Mouse (Mus musculus): Measurements from ENCODE around the gene Cenps. TPM values are rescaled to one million over a fixed set of nuclear protein-coding genes. Genes with fewer than 3 reads are reported as not detected.

The Cenps gene
- polyA plus RNA-seq, 1 experiment from 2014 or later = 32.4 TPM

DNA sequence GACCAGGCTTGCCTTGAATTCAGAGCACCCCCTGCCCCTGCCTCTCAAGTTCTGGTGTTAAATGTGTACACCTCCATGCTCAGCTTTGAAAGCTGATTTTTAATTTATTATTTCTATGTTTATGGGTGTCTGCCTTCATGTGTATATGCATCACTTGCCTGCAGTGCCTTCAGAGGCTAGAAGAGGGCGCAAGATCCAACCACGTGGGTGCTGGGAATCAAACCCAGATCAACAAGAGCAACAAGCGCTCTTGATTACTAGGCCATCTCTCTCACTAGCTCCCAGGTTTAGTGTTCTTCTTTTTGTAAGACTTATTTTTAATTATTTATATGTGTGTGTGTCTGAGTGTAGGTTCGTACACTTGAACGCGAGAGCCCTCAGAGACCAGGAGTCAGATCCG lies 17.4 kb upstream of the Cenps start:
- ATAC-seq (ENCODE audit: low FRiP score) = no peak
- WGBS = 97% methylated on average over 7 of the region's 7 CpGs
- H3K4me1 ChIP-seq = no peaks in the 10 kb centered on the region
- H3K4me2 ChIP-seq (replicated peaks) = no peak overlapping the region
- no peak overlapping the region for H3K9ac ChIP-seq
- H3K36me3 ChIP-seq = peaks cover 99% of the 10 kb centered on the region
- H3K9me3 ChIP-seq (replicated peaks) = no peaks in the 10 kb centered on the region
- H3K27me3 ChIP-seq = no peaks in the 10 kb centered on the region
- no peak overlapping the region for H3K4me3 ChIP-seq
- H3K27ac ChIP-seq = no peak overlapping the region

DNA sequence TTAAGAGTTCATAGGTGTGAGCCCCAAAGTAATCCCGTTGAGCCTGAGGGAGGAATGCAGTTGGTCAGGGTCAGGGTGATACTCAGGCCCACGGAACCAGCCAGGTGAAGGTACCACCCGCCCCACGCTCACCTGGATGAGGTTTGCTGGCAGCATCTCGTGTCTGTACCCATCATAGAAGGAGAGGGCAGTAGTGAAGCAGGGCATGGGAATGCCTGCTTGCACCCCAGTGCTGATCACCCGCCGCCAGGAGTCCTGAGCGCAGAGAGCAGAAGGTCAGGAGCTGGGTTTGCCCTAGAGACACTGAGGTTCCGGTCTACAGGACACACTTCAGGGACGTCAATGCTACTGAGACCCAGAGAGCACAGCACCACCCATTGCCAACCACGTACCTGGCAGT lies 13.3 kb upstream of the Cenps start:
- Histone ChIP-seq H3K9ac (0 out of 2 replicates have a peak overlapping the region, but pooled peaks have one; percentile 8), H3K36me3 (peaks cover 67% of the 10 kb centered on the region), H3K9me3 (replicated peaks) (no peaks in the 10 kb centered on the region), H3K4me1 (0 out of 2 replicates have a peak, but pooled peaks cover 3% of the 10 kb centered on the region), H3K4me3 (no peak overlapping the region), H3K27ac (no peak overlapping the region; the same call in 1 of the 2 replicates), H3K4me2 (replicated peaks) (no peak overlapping the region), H3K27me3 (no peaks in the 10 kb centered on the region)
- ATAC-seq (ENCODE audit: low FRiP score) = no peak
- WGBS = 93% methylated on average over 11 of the region's 11 CpGs

DNA sequence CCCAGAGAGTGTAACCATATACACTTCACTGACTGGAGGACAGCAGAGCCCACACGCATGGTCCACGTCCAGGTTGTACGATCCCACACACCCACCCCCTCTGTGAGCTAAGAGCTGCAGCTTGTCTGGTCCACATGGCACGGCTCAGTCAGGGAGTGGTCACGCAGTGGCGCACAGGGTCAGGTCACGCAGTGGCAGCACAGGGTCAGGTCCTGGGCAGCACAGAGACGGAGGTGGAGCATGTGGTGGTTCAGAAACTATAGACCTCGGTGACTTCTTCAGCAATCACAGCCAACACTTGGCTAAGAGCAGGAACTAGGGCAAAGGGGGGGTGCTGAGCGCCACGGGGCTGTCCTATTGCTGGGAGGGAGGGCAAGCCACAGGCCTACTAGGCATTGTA lies 12.8 kb upstream of the Cenps start:
- Histone ChIP-seq H3K27me3 (no peaks in the 10 kb centered on the region), H3K36me3 (peaks cover 63% of the 10 kb centered on the region), H3K27ac (peak overlapping the region; percentile 23; the same call in 1 of the 2 replicates), H3K4me1 (0 out of 2 replicates have a peak, but pooled peaks cover 3% of the 10 kb centered on the region), H3K4me2 (replicated peaks) (no peak overlapping the region), H3K4me3 (no peak overlapping the region), H3K9me3 (replicated peaks) (no peaks in the 10 kb centered on the region), H3K9ac (0 out of 2 replicates have a peak overlapping the region, but pooled peaks have one; percentile 8)
- 0 out of 2 replicates have a peak, but pooled peaks have one; percentile 22 for ATAC-seq (ENCODE audit: low FRiP score)
- 78% methylated on average over 11 of the region's 11 CpGs for WGBS

DNA sequence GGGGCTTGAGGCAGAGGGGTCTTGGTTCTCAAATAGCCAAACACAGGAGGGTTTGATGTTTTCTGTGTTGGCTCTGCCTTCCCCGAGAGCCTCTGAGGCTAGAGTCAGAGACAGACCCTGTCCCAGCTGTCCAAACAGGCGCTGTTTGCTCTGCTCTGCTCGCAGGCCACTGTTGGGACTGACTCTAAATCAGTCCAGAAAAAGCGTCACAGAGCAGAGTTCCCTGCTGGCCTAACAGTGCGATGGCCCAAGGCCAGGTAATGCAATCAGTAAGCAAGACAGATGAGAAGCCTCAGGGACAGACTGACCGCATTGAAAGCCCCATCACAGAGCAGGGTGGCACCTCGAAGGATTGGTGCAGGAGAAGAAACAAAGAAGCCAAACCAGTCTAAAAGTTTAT lies 12.2 kb upstream of the Cenps start:
- H3K27me3 ChIP-seq = no peaks in the 10 kb centered on the region
- no peak overlapping the region for H3K4me3 ChIP-seq
- no peak overlapping the region for H3K4me2 ChIP-seq (replicated peaks)
- H3K9me3 ChIP-seq (replicated peaks) = no peaks in the 10 kb centered on the region
- no peak overlapping the region for H3K9ac ChIP-seq
- ATAC-seq (ENCODE audit: low FRiP score) = no peak
- peaks cover 56% of the 10 kb centered on the region for H3K36me3 ChIP-seq
- H3K27ac ChIP-seq = peak overlapping the region; percentile 57; the same call in 1 of the 2 replicates
- 0 out of 2 replicates have a peak, but pooled peaks cover 3% of the 10 kb centered on the region for H3K4me1 ChIP-seq
- WGBS = 72% methylated on average over 7 of the region's 7 CpGs

DNA sequence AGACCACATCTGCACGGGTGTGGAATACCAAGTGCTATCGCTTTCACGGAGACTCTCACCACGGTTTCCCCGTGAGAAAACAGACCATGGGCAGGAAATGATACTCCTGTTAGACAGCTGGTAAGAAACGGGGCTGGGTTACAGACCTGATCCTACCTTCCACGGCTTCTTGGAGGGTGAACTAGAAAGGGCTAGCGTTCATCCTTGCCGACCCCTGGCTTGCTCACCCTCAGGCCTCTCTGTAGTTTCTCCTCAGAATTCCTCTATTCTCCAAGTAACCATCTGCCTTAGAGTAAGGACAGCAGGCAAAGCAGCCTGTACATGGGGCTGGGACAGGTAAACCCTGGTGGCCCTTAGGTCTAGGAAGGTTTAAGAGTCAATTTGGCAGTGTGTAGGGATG lies 11.8 kb upstream of the Cenps start:
- Histone ChIP-seq H3K4me2 (replicated peaks) (no peak overlapping the region), H3K27ac (peak overlapping the region; percentile 57; the same call in 1 of the 2 replicates), H3K9ac (no peak overlapping the region), H3K9me3 (replicated peaks) (no peaks in the 10 kb centered on the region), H3K27me3 (no peaks in the 10 kb centered on the region), H3K4me3 (no peak overlapping the region), H3K36me3 (peaks cover 52% of the 10 kb centered on the region), H3K4me1 (0 out of 2 replicates have a peak, but pooled peaks cover 3% of the 10 kb centered on the region)
- WGBS = 75% methylated on average over 9 of the region's 9 CpGs
- no peak for ATAC-seq (ENCODE audit: low FRiP score)

DNA sequence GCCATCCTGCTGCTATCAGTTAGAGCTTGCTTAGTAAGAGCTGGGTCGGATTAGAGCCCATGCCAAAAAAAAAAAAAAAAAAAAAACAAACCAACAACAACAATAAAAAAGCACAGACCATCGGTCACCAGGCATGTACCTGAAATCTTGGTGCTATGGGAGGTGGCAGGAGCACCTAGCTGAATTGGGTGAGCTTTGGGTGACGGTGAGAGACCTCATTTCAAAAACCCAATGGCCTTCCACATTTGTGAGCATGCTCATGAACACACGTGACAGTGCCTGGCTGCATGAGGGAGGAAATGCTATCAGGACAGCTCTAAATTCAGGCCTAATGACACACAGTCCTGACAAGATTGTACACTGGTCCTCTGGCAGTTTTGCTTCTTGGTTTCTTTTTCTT lies 10.7 kb upstream of the Cenps start:
- Histone ChIP-seq H3K36me3 (peaks cover 41% of the 10 kb centered on the region), H3K4me3 (no peak overlapping the region), H3K4me2 (replicated peaks) (no peak overlapping the region), H3K9ac (no peak overlapping the region), H3K4me1 (0 out of 2 replicates have a peak, but pooled peaks cover 3% of the 10 kb centered on the region), H3K9me3 (replicated peaks) (no peaks in the 10 kb centered on the region), H3K27ac (no peak overlapping the region), H3K27me3 (no peaks in the 10 kb centered on the region)
- WGBS = 79% methylated on average over 4 of the region's 4 CpGs
- ATAC-seq (ENCODE audit: low FRiP score) = no peak

DNA sequence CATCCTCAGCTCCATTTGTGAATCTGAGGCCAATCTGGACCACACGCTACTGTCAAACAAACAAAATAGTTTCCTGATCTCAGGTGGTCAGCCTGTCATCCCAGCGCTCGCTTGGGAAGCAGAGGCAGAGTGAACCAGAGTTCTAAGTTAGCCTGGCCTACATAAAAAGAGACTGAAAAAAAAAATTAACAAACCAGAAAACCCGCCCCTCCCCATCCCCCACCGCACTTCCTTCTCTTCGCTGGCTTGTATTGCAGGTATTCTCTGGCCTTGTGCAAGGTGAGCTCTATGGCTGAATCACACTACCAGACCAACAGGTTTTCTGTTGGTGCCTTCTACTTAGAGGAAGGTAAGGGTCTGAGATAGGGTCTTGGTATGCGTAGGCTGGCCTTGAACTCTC lies 10.1 kb upstream of the Cenps start:
- H3K27ac ChIP-seq = no peak overlapping the region
- H3K9me3 ChIP-seq (replicated peaks) = no peaks in the 10 kb centered on the region
- H3K4me2 ChIP-seq (replicated peaks) = no peak overlapping the region
- no peaks in the 10 kb centered on the region for H3K27me3 ChIP-seq
- WGBS = 86% methylated on average over 7 of the region's 7 CpGs
- H3K36me3 ChIP-seq = peaks cover 35% of the 10 kb centered on the region
- no peak overlapping the region for H3K4me3 ChIP-seq
- no peak for ATAC-seq (ENCODE audit: low FRiP score)
- no peak overlapping the region for H3K9ac ChIP-seq
- 0 out of 2 replicates have a peak, but pooled peaks cover 3% of the 10 kb centered on the region for H3K4me1 ChIP-seq

DNA sequence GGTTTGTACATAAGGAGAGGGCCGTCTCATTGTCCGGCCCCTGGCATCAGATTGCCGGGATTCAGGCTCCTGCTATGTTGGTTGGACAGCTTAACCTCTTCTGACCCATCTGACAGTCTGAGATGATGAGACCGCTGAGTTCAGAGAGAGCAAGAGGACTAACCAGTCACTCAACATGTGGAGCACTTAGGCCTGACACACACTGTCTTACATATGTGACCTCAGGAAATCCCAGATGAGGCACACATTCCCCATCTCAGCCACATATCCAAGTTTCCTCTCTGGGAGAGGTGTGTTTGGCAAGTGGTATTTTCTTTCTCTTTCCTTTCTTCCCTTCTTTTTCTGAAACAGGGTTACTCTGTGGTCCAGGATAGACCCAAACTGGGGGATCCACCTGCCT lies 7.7 kb upstream of the Cenps start:
- Histone ChIP-seq H3K9me3 (replicated peaks) (no peaks in the 10 kb centered on the region), H3K4me1 (0 out of 2 replicates have a peak, but pooled peaks cover 3% of the 10 kb centered on the region), H3K36me3 (peaks cover 12% of the 10 kb centered on the region), H3K27ac (no peak overlapping the region), H3K27me3 (no peaks in the 10 kb centered on the region), H3K9ac (no peak overlapping the region), H3K4me3 (no peak overlapping the region), H3K4me2 (replicated peaks) (no peak overlapping the region)
- ATAC-seq (ENCODE audit: low FRiP score) = no peak
- WGBS = 68% methylated on average over 4 of the region's 4 CpGs

DNA sequence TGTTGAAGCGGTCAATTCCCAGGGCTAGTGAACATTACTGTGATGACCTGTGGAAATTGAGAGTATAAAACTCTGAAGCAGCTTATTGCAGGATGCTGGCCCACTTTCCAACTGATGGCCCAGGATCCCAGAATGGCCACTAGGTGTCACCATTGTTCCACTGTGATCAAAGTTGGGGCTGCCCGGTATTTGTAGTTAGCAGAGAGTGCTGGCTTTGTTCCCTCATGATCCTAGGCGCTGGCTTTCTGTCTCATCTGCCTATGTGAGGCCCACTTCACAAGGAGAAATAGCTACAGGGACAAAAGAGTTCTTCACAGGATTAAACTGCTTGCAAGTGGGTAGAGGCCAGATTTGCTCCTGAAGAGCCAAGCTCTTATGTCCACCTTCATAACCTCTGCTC lies 7.0 kb upstream of the Cenps start:
- no peak overlapping the region for H3K4me2 ChIP-seq (replicated peaks)
- peaks cover 5% of the 10 kb centered on the region for H3K36me3 ChIP-seq
- H3K27me3 ChIP-seq = no peaks in the 10 kb centered on the region
- H3K4me1 ChIP-seq = 0 out of 2 replicates have a peak, but pooled peaks cover 3% of the 10 kb centered on the region
- H3K9ac ChIP-seq = no peak overlapping the region
- 5% methylated on average over 3 of the region's 3 CpGs for WGBS
- no peak overlapping the region for H3K4me3 ChIP-seq
- peak; percentile 82 for ATAC-seq (ENCODE audit: low FRiP score)
- no peaks in the 10 kb centered on the region for H3K9me3 ChIP-seq (replicated peaks)
- no peak overlapping the region for H3K27ac ChIP-seq

DNA sequence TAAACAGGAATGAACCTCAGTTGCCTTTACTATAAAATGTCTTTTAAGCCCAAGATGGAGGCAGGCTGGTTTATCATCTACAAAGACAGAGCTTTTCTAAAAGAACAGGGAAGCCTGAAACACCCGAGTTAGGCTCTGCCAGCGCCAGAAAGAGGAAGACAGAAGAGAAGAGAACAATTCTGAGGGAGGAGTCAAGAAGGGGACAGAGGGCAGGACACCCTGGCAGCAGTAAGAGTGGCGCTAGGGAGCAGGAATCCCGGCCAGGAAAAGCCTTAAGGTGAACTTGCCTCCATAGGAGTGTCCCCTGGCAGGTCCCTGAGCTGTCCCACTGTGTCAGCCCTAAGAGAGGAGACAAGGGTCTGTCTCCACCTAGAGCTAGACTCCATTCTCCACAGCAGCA lies 6.2 kb upstream of the Cenps start:
- Histone ChIP-seq H3K36me3 (no peaks in the 10 kb centered on the region), H3K9me3 (replicated peaks) (no peaks in the 10 kb centered on the region), H3K4me1 (0 out of 2 replicates have a peak, but pooled peaks cover 3% of the 10 kb centered on the region), H3K27ac (no peak overlapping the region), H3K4me2 (replicated peaks) (no peak overlapping the region), H3K9ac (no peak overlapping the region), H3K4me3 (no peak overlapping the region), H3K27me3 (no peaks in the 10 kb centered on the region)
- 24% methylated on average over 4 of the region's 4 CpGs for WGBS
- no peak for ATAC-seq (ENCODE audit: low FRiP score)

DNA sequence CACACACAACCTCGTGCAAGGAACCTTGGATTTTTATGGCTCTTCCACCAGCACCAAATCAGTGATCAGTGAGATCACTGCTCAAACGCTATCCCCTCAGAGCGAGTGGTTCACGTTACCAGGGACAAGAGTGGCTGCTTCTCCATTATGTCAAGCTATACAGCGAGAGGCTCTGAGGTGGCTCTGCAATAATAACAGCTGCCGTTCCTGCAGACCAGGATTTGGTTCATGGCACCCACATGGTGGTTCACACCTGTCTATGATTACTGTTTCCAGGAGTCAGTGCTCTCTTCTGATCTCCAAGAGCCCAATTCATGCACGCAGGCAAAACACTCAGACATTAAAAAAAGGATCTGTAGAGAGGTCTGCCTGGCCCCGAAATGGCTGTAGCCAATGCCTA lies 1.1 kb upstream of the Cenps start:
- peaks cover 9% of the 10 kb centered on the region for H3K4me1 ChIP-seq
- H3K4me3 ChIP-seq = no peak overlapping the region
- ATAC-seq (ENCODE audit: low FRiP score) = no peak
- H3K27me3 ChIP-seq = no peaks in the 10 kb centered on the region
- H3K36me3 ChIP-seq = no peaks in the 10 kb centered on the region
- H3K9ac ChIP-seq = no peak overlapping the region
- H3K4me2 ChIP-seq (replicated peaks) = no peak overlapping the region
- no peak overlapping the region for H3K27ac ChIP-seq
- H3K9me3 ChIP-seq (replicated peaks) = no peaks in the 10 kb centered on the region
- 80% methylated on average over 8 of the region's 8 CpGs for WGBS

DNA sequence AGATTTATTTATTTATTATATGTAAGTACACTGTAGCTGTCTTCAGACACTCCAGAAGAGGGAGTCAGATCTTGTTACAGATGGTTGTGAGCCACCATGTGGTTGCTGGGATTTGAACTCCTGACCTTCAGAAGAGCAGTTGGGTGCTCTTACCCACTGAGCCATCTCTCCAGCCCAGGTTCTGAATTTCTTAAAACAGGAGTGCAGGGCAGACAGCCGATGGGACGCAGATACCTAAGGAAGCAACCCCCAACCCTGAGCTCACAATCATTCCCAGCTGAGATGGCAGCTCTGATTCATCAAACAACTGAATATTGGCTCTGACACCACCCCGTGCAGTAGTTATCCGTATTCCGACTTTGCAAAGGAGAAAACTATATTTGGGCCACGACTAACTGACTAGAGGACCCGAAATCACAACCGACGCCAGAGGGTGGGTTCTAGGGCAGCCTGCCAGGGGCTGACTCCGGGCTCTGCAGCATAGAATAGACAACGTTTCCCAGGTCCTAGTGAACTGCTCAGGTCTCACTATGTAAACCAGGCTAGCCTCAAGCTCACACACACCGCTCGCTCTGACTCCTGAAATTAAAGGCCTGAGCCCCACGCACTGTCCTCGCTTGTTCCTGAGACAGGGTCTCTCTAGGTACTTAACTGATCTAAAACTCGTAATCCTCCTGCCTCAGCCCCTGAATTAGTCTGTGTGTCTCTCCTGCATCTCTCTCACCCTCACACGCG lies 1.1 kb downstream of the Cenps start:
- Histone ChIP-seq H3K9ac (peak overlapping the region; percentile 70; the same call in 1 of the 2 replicates), H3K4me2 (replicated peaks) (peak overlapping the region; percentile 61), H3K4me1 (peaks cover 9% of the 10 kb centered on the region), H3K9me3 (replicated peaks) (no peaks in the 10 kb centered on the region), H3K36me3 (peaks cover 8% of the 10 kb centered on the region; the same call in 1 of the 2 replicates), H3K27me3 (no peaks in the 10 kb centered on the region), H3K4me3 (peak overlapping the region; percentile 62), H3K27ac (peak overlapping the region; percentile 85; the same call in 1 of the 2 replicates)
- WGBS = 65% methylated on average over 18 of the region's 18 CpGs
- ATAC-seq (ENCODE audit: low FRiP score) = no peak

DNA sequence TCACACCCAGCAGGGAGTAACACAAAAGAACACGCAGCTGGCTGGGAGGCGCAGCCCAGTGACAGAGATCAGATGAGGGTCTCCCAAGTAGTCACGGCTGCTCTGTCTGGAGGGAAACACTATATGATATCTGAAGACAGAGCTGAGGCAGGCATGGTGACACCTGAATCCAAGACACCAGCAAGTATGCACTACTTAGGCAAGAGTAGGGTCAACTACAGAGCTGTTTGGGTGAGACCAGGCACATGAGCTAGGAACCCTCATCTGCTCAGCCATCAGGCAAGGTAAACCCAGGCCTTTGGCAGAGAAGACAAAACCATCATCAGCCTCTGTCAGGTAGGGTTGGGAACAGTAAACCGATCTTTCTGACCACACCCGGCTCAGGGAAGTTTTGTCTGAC lies 4.0 kb downstream of the Cenps start:
- Histone ChIP-seq H3K9ac (no peak overlapping the region), H3K9me3 (replicated peaks) (no peaks in the 10 kb centered on the region), H3K27ac (no peak overlapping the region), H3K36me3 (peaks cover 24% of the 10 kb centered on the region), H3K4me1 (peaks cover 9% of the 10 kb centered on the region), H3K27me3 (no peaks in the 10 kb centered on the region), H3K4me3 (no peak overlapping the region), H3K4me2 (replicated peaks) (no peak overlapping the region)
- 78% methylated on average over 5 of the region's 5 CpGs for WGBS
- ATAC-seq (ENCODE audit: low FRiP score) = no peak

Data from hindbrain, embryonic 12.5 days (tissue).